Mouse (Mus musculus): Measurements from ENCODE around the gene Ppia.
"Not testable (repeated sequence)": the region's sequence is repeated elsewhere in the genome, so short reads cannot be mapped to it uniquely, and the experiment has no call there.

DNA sequence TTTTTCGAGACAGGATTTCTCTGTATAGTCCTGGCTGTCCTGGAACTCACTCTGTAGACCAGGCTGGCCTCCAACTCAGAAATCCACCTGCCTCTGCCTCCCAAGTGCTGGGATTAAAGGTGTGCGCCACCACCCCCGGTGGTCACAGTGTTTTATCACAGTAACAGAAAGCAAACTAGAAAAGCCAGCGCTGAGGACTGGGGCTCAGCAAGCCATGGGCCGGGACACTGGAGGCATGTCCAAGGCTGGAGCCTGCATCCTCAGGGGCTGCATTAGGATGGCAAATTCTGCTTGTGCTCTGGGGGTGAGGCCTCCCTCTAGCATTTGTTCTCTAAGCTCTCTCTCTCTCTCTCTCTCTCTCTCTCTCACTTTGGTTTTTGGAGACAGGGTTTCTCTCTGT lies 4.5 kb upstream of the Ppia start:
- TF ChIP-seq CTCF (IDR thresholded peaks at IDR 0.05; ENCODE audit: low read depth, low read length); POLR2A (IDR thresholded peaks at IDR 0.05; ENCODE audit: extremely low read depth, insufficient read depth, low read length): not testable (repeated sequence)
